8 mouse cellular contexts compared by ENCODE assay signal in the genomic region with DNA sequence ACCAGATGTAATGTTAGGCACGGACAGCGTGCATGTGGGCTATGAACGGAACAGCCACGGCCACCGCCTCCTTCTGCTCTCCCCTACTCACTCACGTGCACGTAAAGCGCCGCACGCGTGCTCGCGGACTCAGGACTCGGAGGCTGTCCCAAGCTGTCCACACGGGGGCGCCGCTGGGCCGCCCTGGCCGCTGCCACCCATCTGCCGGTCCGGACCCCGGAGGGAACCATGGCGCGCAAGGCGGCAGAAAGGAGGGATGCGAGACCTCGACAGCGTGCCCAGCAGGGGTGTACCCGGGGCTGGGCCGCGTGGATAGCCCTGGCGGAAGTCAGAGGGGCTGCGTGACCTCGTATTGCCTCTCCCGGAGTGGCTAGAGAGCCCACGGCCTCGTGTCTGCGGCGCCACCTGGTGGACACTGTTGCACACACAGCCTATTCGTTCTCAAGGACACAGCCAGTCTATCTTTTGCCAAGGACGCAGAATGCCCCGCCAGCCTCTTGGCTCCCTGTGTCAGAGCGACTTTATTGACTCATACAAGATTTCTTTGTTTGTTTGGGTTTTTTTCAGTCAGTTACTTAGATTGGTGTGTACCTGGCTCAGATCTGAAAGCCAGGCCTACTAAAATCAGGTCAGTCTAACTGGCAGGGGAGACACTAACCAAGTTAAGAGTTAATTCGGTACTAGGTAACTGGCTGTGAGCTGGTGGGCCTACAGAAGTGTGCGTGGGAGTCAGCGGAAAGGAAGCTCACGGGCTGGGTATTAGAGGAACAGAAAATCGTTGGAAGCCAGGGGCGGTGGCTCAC. TPM values are rescaled to one million over a fixed set of nuclear protein-coding genes. Genes with fewer than 3 reads are reported as not detected.
DNase-seq lines count a peak whose midpoint lies in the region; ATAC-seq and TF ChIP-seq lines count a peak whose summit lies in the region.

A gene (minus strand): TSS at position 368 of the 803 bp plus-strand sequence.

- H3K4me1 ChIP-seq in forebrain, embryonic 11.5 days (replicated peaks; ENCODE audit: control insufficient read depth, insufficient read depth, low read length): peaks cover 4% of the 10 kb centered on the region; the same call in 1 of the 2 replicates
- peaks cover 10% of the 10 kb centered on the region for H3K4me1 ChIP-seq in heart, postnatal 0 days (ENCODE audit: control insufficient read depth, insufficient read depth)
- H3K4me1 ChIP-seq in liver, embryonic 16.5 days (ENCODE audit: control insufficient read depth, low read depth, low read length): peaks cover 4% of the 10 kb centered on the region
- peaks cover 8% of the 10 kb centered on the region for H3K4me1 ChIP-seq in neural tube, embryonic 13.5 days (replicated peaks)
- H3K4me1 ChIP-seq in testis, adult 2 months (ENCODE audit: control insufficient read depth, insufficient read depth, low read length): peaks cover 23% of the 10 kb centered on the region

- peak within 1 kb of the TSS; percentile 85 for H3K4me2 ChIP-seq in forebrain, embryonic 11.5 days (ENCODE audit: low read depth, low read length, severe bottlenecking)
- peak within 1 kb of the TSS; percentile 99 for H3K4me2 ChIP-seq in heart, postnatal 0 days (ENCODE audit: low read depth, low read length)
- peak within 1 kb of the TSS; percentile 78 for H3K4me2 ChIP-seq in liver, embryonic 16.5 days (ENCODE audit: low read depth, low read length)
- H3K4me2 ChIP-seq in neural tube, embryonic 13.5 days: peak within 1 kb of the TSS; percentile 85

- no peaks in the 10 kb centered on the region for H3K9me3 ChIP-seq in forebrain, embryonic 11.5 days (ENCODE audit: control insufficient read depth, low read length)
- no peaks in the 10 kb centered on the region for H3K9me3 ChIP-seq in heart, postnatal 0 days (replicated peaks; ENCODE audit: control insufficient read depth, low read length)
- H3K9me3 ChIP-seq in liver, embryonic 16.5 days (replicated peaks; ENCODE audit: control insufficient read depth, low read length): no peaks in the 10 kb centered on the region
- no peaks in the 10 kb centered on the region for H3K9me3 ChIP-seq in neural tube, embryonic 13.5 days

- peak; percentile 73 for TF ChIP-seq POLR2A in testis, adult 2 months (IDR thresholded peaks at IDR 0.05; ENCODE audit: control insufficient read depth, low read depth, low read length)

- DNase-seq in CD8-positive naive resting alpha-beta T cell, adult 2 months (ENCODE audit: low read depth in 2 of 2, low spot score in 2 of 2): peak; percentile 94 to 95
- peak; percentile 85 for DNase-seq in c-Kit-positive CD71-negative TER-119-negative erythroid progenitor cells, embryonic 14.5 days (ENCODE audit: low read depth)
- peak; percentile 96 for DNase-seq in forebrain, embryonic 11.5 days (ENCODE audit: low spot score)
- peak; percentile 92 for DNase-seq in heart, postnatal 0 days (ENCODE audit: low spot score)
- peak; percentile 97 to 98 for DNase-seq in kidney, postnatal 4 days

- H3K27ac ChIP-seq in forebrain, embryonic 11.5 days (ENCODE audit: low read depth, low read length): peak within 1 kb of the TSS; percentile 64; the same call in 1 of the 2 replicates
- peak within 1 kb of the TSS; percentile 93 for H3K27ac ChIP-seq in heart, postnatal 0 days (ENCODE audit: low read depth)
- 0 out of 2 replicates have a peak within 1 kb of the TSS, but pooled peaks have one; percentile 26 for H3K27ac ChIP-seq in liver, embryonic 16.5 days (ENCODE audit: low read length)
- peak within 1 kb of the TSS; percentile 93 for H3K27ac ChIP-seq in neural tube, embryonic 13.5 days (replicated peaks)
- H3K27ac ChIP-seq in testis, adult 2 months (ENCODE audit: control insufficient read depth, insufficient read depth, low read depth, low read length): peak within 1 kb of the TSS; percentile 93

- H3K36me3 ChIP-seq in forebrain, embryonic 11.5 days (ENCODE audit: control insufficient read depth, insufficient read depth, low read length): no peaks in the 10 kb centered on the region
- no peaks in the 10 kb centered on the region for H3K36me3 ChIP-seq in heart, postnatal 0 days (replicated peaks; ENCODE audit: control insufficient read depth, insufficient read depth, low read length)
- no peaks in the 10 kb centered on the region for H3K36me3 ChIP-seq in liver, embryonic 16.5 days (ENCODE audit: control insufficient read depth, insufficient read depth)
- H3K36me3 ChIP-seq in neural tube, embryonic 13.5 days: no peaks in the 10 kb centered on the region
- H3K36me3 ChIP-seq in testis, adult 2 months (ENCODE audit: control insufficient read depth, insufficient read depth, low read length): no peaks in the 10 kb centered on the region

- TF ChIP-seq EP300 in heart, postnatal 0 days (IDR thresholded peaks at IDR 0.05; ENCODE audit: low read depth): 0 out of 2 replicates have a peak, but pooled peaks have one; percentile 58

- peak; percentile 77 for TF ChIP-seq CTCF in heart, postnatal 0 days (IDR thresholded peaks at IDR 0.05; ENCODE audit: low read depth)
- TF ChIP-seq CTCF in testis, adult 2 months (IDR thresholded peaks at IDR 0.05; ENCODE audit: control insufficient read depth, insufficient read depth, insufficient replicate concordance, low read depth, low read length): peak; percentile 87

- WGBS in forebrain, embryonic 11.5 days: 5% methylated on average over 49 of the region's 49 CpGs
- 3% methylated on average over 47 of the region's 49 CpGs for WGBS in heart, postnatal 0 days
- WGBS in liver, embryonic 16.5 days (ENCODE audit: insufficient replicate concordance): 2% methylated on average over 49 of the region's 49 CpGs
- WGBS in neural tube, embryonic 13.5 days: 5% methylated on average over 49 of the region's 49 CpGs

- H3K27me3 ChIP-seq in forebrain, embryonic 11.5 days (ENCODE audit: control insufficient read depth, insufficient read depth, low read length): no peaks in the 10 kb centered on the region
- no peaks in the 10 kb centered on the region for H3K27me3 ChIP-seq in heart, postnatal 0 days (ENCODE audit: control insufficient read depth, insufficient read depth, low read length)
- no peaks in the 10 kb centered on the region for H3K27me3 ChIP-seq in liver, embryonic 16.5 days (ENCODE audit: control insufficient read depth, insufficient read depth, low read depth, low read length)
- H3K27me3 ChIP-seq in neural tube, embryonic 13.5 days: no peaks in the 10 kb centered on the region
- no peaks in the 10 kb centered on the region for H3K27me3 ChIP-seq in testis, adult 2 months (ENCODE audit: control insufficient read depth, insufficient read depth, low read length)

- peak; percentile 85 for ATAC-seq in forebrain, embryonic 11.5 days (replicated peaks; ENCODE audit: low FRiP score)
- peak; percentile 90 for ATAC-seq in heart, postnatal 0 days (ENCODE audit: insufficient read depth, low read depth)
- peak; percentile 82 for ATAC-seq in liver, embryonic 16.5 days (ENCODE audit: low read depth)
- peak; percentile 89 for ATAC-seq in neural tube, embryonic 13.5 days (ENCODE audit: low read depth)

- H3K4me3 ChIP-seq in forebrain, embryonic 11.5 days (ENCODE audit: low read depth, low read length): peak within 1 kb of the TSS; percentile 54
- peak within 1 kb of the TSS; percentile 68 for H3K4me3 ChIP-seq in heart, postnatal 0 days (ENCODE audit: low read depth, low read length)
- H3K4me3 ChIP-seq in liver, embryonic 16.5 days (ENCODE audit: low read depth, low read length): peak within 1 kb of the TSS; percentile 73
- peak within 1 kb of the TSS; percentile 59 for H3K4me3 ChIP-seq in neural tube, embryonic 13.5 days
- peak within 1 kb of the TSS; percentile 97 for H3K4me3 ChIP-seq in testis, adult 2 months (ENCODE audit: control insufficient read depth, low read depth, low read length)

- peak within 1 kb of the TSS; percentile 77 for H3K9ac ChIP-seq in forebrain, embryonic 11.5 days (ENCODE audit: low read length)
- H3K9ac ChIP-seq in heart, postnatal 0 days (replicated peaks; ENCODE audit: low read depth, low read length): peak within 1 kb of the TSS; percentile 75
- H3K9ac ChIP-seq in liver, embryonic 16.5 days (ENCODE audit: low read depth, low read length): peak within 1 kb of the TSS; percentile 71
- H3K9ac ChIP-seq in neural tube, embryonic 13.5 days: peak within 1 kb of the TSS; percentile 77

RNA-seq across cellular contexts. Expression of the gene that starts here (rescaled TPM):
- 2.9 and 3.7 TPM in 2 replicates for polyA plus RNA-seq in forebrain, embryonic 11.5 days (2014; fragmentation: Nextera tagmentation; extraction: Ambion mirVana)
- 14.5 and 17.7 TPM in 2 replicates for total RNA-seq in heart, postnatal 0 days (2014; rRNA removed; ENCODE audit: low replicate concordance)
- polyA plus RNA-seq in heart, postnatal 0 days (2015; fragmentation: Nextera tagmentation; extraction: Ambion mirVana): 9.2 and 9.8 TPM in 2 replicates
- polyA plus RNA-seq in liver, embryonic 16.5 days (2015; fragmentation: Nextera tagmentation; extraction: Ambion mirVana): 1.0 and 1.3 TPM in 2 replicates
- 4.7 and 5.4 TPM in 2 replicates for polyA plus RNA-seq in neural tube, embryonic 13.5 days (2015; fragmentation: Nextera tagmentation; extraction: Ambion mirVana)
- 5.1 and 5.4 TPM in 2 replicates for polyA plus RNA-seq in testis, adult 2 months (2012; rRNA removed)

Comparison
In these comparisons a context has a peak if more than half of its experiments do, and no peak if none do; other contexts are left out.
1. Peak in every context shown above with its lines: DNase-seq, ATAC-seq, H3K4me3 ChIP-seq and H3K27ac ChIP-seq.
2. H3K27ac ChIP-seq: peak in every context shown above with its lines; median percentile 93 in heart, postnatal 0 days; 93 in neural tube, embryonic 13.5 days; 93 in testis, adult 2 months; 64 in forebrain, embryonic 11.5 days; 26 in liver, embryonic 16.5 days.